Mouse (Mus musculus) MEL (cell line): ENCODE measurements around the gene H2-Q1.
"Not testable (repeated sequence)": the region's sequence is repeated elsewhere in the genome, so short reads cannot be mapped to it uniquely, and the experiment has no call there.

ENCODE experiments used
- CTCF ChIP-seq, 3 experiments: IDR thresholded peaks in 2 of 3; conservative IDR thresholded peaks in 1 of 3; 2 replicates each; pipeline ENCODE4 v1.5.1; 2011 to 2012; ENCODE audit warnings: low read length in 3 of 3, low read depth in 2 of 3, mild to moderate bottlenecking in 2 of 3, improper control_type of control experiment in 1 of 3, inconsistent platforms in 1 of 3, mixed read lengths in 1 of 3, moderate library complexity in 1 of 3; ENCODE audit not compliant: control insufficient read depth in 1 of 3, insufficient read depth in 1 of 3, poor library complexity in 1 of 3, severe bottlenecking in 1 of 3
- ETS1 ChIP-seq: IDR thresholded peaks from 2 replicates; pipeline ENCODE4 v1.6.1; 2012; ENCODE audit warnings: low read depth, mild to moderate bottlenecking, inconsistent platforms, low read length, improper control_type of control experiment, moderate library complexity
- POLR2A ChIP-seq, 2 experiments: IDR thresholded peaks; 2 replicates each; pipeline ENCODE4 v1.6.1; 2011 to 2012; ENCODE audit warnings: low read length in 2 of 2, mild to moderate bottlenecking in 2 of 2, control low read depth in 1 of 2, improper control_type of control experiment in 1 of 2, low read depth in 1 of 2, moderate library complexity in 1 of 2; ENCODE audit not compliant: control insufficient read depth in 1 of 2, insufficient read depth in 1 of 2, poor library complexity in 1 of 2
- ZNF384 ChIP-seq: IDR thresholded peaks from 2 replicates; pipeline ENCODE4 v1.6.1; 2012; ENCODE audit warnings: low read depth, mild to moderate bottlenecking, inconsistent platforms, low read length, improper control_type of control experiment

DNA sequence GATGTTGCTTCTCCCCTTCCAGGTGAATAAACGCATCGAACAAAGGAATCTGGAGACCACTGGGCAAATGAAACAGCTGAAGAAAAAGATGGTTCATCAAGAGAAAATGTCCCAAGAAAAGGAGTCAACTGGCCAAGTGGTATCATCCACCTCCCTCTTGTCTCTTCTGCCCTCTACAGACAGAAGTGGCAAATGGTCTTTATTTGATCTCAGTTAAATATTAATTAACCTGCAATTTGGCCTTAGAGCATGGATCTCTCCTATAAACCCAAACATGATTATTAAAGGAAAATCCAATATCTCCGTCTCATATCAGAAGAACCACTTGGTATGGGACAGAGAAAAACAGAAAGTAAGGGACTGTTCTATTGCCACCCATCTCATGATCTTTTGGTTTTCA, 9.5 kb downstream of the H2-Q1 start:
- peak in 1 of 3 experiments; percentile 15; a peak in 1 of 6 replicates for TF ChIP-seq CTCF (IDR thresholded peaks at IDR 0.05 in 2 of 3, conservative IDR thresholded peaks at IDR 0.05 in 1 of 3; ENCODE audit: control insufficient read depth in 1 of 3, insufficient read depth in 1 of 3, low read depth in 2 of 3, low read length in 3 of 3, poor library complexity in 1 of 3, severe bottlenecking in 1 of 3)
- TF ChIP-seq ZNF384; POLR2A (IDR thresholded peaks at IDR 0.05; ENCODE audit: control insufficient read depth in 1 of 2, insufficient read depth in 1 of 2, low read depth in 1 of 2, low read length in 2 of 2, poor library complexity in 1 of 2); ETS1: not testable (repeated sequence)
